8 mouse cellular contexts compared by ENCODE assay signal in genomic region chr6:93758114-93758513, GRCm38 (mm10).
DNase-seq lines count a peak whose midpoint lies in the region; ATAC-seq and TF ChIP-seq lines count a peak whose summit lies in the region.

No protein-coding gene starts in this region.

- H3K27me3 ChIP-seq in embryonic facial prominence, embryonic 11.5 days (ENCODE audit: control insufficient read depth, insufficient read depth, low read length): no peaks in the 10 kb centered on the region
- no peaks in the 10 kb centered on the region for H3K27me3 ChIP-seq in embryonic facial prominence, embryonic 10.5 days (replicated peaks; ENCODE audit: low read depth, poor library complexity, severe bottlenecking)
- no peaks in the 10 kb centered on the region for H3K27me3 ChIP-seq in liver, embryonic 13.5 days
- no peaks in the 10 kb centered on the region for H3K27me3 ChIP-seq in small intestine, adult 2 months (ENCODE audit: control insufficient read depth, insufficient read depth, low read length)

- no peak overlapping the region for H3K4me3 ChIP-seq in embryonic facial prominence, embryonic 11.5 days (ENCODE audit: low read depth, low read length)
- no peak overlapping the region for H3K4me3 ChIP-seq in embryonic facial prominence, embryonic 10.5 days
- H3K4me3 ChIP-seq in liver, embryonic 13.5 days (replicated peaks): no peak overlapping the region
- no peak overlapping the region for H3K4me3 ChIP-seq in small intestine, adult 2 months (ENCODE audit: low read depth, low read length)

- 64% methylated on average over 3 of the region's 3 CpGs for WGBS in embryonic facial prominence, embryonic 11.5 days
- 58% methylated on average over 3 of the region's 3 CpGs for WGBS in embryonic facial prominence, embryonic 10.5 days
- WGBS in liver, embryonic 13.5 days (ENCODE audit: insufficient replicate concordance): 49% methylated on average over 3 of the region's 3 CpGs
- 40% methylated on average over 3 of the region's 3 CpGs for WGBS in large intestine, adult 2 months
- WGBS in small intestine, adult 2 months: 31% methylated on average over 3 of the region's 3 CpGs

- H3K9ac ChIP-seq in embryonic facial prominence, embryonic 11.5 days (replicated peaks; ENCODE audit: low read length): no peak overlapping the region
- no peak overlapping the region for H3K9ac ChIP-seq in liver, embryonic 13.5 days

- H3K36me3 ChIP-seq in embryonic facial prominence, embryonic 11.5 days (replicated peaks; ENCODE audit: control insufficient read depth, insufficient read depth, low read depth, low read length): no peaks in the 10 kb centered on the region
- H3K36me3 ChIP-seq in embryonic facial prominence, embryonic 10.5 days (replicated peaks): peaks cover 9% of the 10 kb centered on the region
- H3K36me3 ChIP-seq in liver, embryonic 13.5 days: no peaks in the 10 kb centered on the region
- H3K36me3 ChIP-seq in small intestine, adult 2 months (ENCODE audit: control insufficient read depth, insufficient read depth, low read length): peaks cover 5% of the 10 kb centered on the region; the same call in 1 of the 2 replicates

- no peak for TF ChIP-seq CTCF in small intestine, adult 2 months (IDR thresholded peaks at IDR 0.05; ENCODE audit: extremely low read depth, insufficient read length, insufficient replicate concordance, low read depth, low read length)

- H3K9me3 ChIP-seq in embryonic facial prominence, embryonic 11.5 days (replicated peaks; ENCODE audit: control insufficient read depth, low read length): no peaks in the 10 kb centered on the region
- H3K9me3 ChIP-seq in embryonic facial prominence, embryonic 10.5 days: no peaks in the 10 kb centered on the region
- no peaks in the 10 kb centered on the region for H3K9me3 ChIP-seq in liver, embryonic 13.5 days (replicated peaks)

- H3K4me1 ChIP-seq in embryonic facial prominence, embryonic 11.5 days (ENCODE audit: control insufficient read depth, insufficient read depth, low read length): no peaks in the 10 kb centered on the region; the same call in 1 of the 2 replicates
- H3K4me1 ChIP-seq in embryonic facial prominence, embryonic 10.5 days: peaks cover 12% of the 10 kb centered on the region
- H3K4me1 ChIP-seq in liver, embryonic 13.5 days (replicated peaks): peaks cover 6% of the 10 kb centered on the region; the same call in 1 of the 2 replicates
- H3K4me1 ChIP-seq in small intestine, adult 2 months (ENCODE audit: control insufficient read depth, insufficient read depth, insufficient read length, low read length): peaks cover 3% of the 10 kb centered on the region; the same call in 1 of the 2 replicates

- DNase-seq in embryonic facial prominence, embryonic 11.5 days (ENCODE audit: low spot score): no peak
- no peak for DNase-seq in embryonic facial prominence, embryonic 10.5 days (ENCODE audit: low spot score)
- DNase-seq in liver, embryonic 13.5 days: no peak
- no peak for DNase-seq in liver
- DNase-seq in large intestine, adult 2 months (ENCODE audit: low read depth, low spot score): peak; percentile 48
- no peak for DNase-seq in cerebellum, adult 11 months
- no peak for DNase-seq in frontal cortex, adult 2 months (ENCODE audit: extremely low spot score in 1 of 2, low spot score in 1 of 2)

- no peak for TF ChIP-seq POLR2A in small intestine, adult 2 months (IDR thresholded peaks at IDR 0.05; ENCODE audit: low read depth, low read length)

- no peak overlapping the region for H3K4me2 ChIP-seq in embryonic facial prominence, embryonic 11.5 days (ENCODE audit: low read depth, low read length)
- H3K4me2 ChIP-seq in liver, embryonic 13.5 days: no peak overlapping the region

- 0 out of 2 replicates have a peak, but pooled peaks have one; percentile 39 for ATAC-seq in embryonic facial prominence, embryonic 11.5 days (replicated peaks; ENCODE audit: insufficient number of reproducible peaks, low FRiP score, low TSS enrichment, low read depth)
- ATAC-seq in liver, embryonic 13.5 days (ENCODE audit: low read depth): peak; percentile 45; the same call in 1 of the 2 replicates

- no peak overlapping the region; the same call in 1 of the 2 replicates for H3K27ac ChIP-seq in embryonic facial prominence, embryonic 11.5 days (replicated peaks; ENCODE audit: low read depth, low read length)
- H3K27ac ChIP-seq in embryonic facial prominence, embryonic 10.5 days (replicated peaks): no peak overlapping the region
- no peak overlapping the region for H3K27ac ChIP-seq in liver, embryonic 13.5 days
- H3K27ac ChIP-seq in small intestine, adult 2 months (ENCODE audit: insufficient read depth, low read depth, low read length): peak overlapping the region; percentile 31
